Mouse (Mus musculus) frontal cortex, adult 2 months (tissue): Measurements from ENCODE around the gene Ccdc175. TPM values are rescaled to one million over a fixed set of nuclear protein-coding genes. Genes with fewer than 3 reads are reported as not detected.

ENCODE experiments used
- polyA plus RNA-seq: library from polyadenylated mRNA; depleted of rRNA; stranded (reverse); fragments of >200 nt; gene quantifications from 2 replicates; pipeline ENCODE4 v1.2.3, GENCODE M21; 2012; rRNA removed

Gene Ccdc175
- polyA plus RNA-seq, 1 experiment: 0.02 TPM

Other genes with a start within 250 kb of the Ccdc175 start
- 9.2 and 10.6 TPM in 2 replicates for gene Gpr135, start 113.9 kb downstream of the Ccdc175 start, polyA plus RNA-seq
- 6.4 and 6.7 TPM in 2 replicates for gene L3hypdh, start 99.6 kb downstream of the Ccdc175 start, polyA plus RNA-seq
- gene Jkamp, start 99.4 kb downstream of the Ccdc175 start, polyA plus RNA-seq: 73.2 and 78.9 TPM in 2 replicates
- 1,143 and 1,191 TPM in 2 replicates for gene Rtn1, start 224.0 kb upstream of the Ccdc175 start, polyA plus RNA-seq